Mouse (Mus musculus): ENCODE measurements around the gene Atf5.
A peak's percentile ranks its signal among the peaks of the same experiment; 100 is the strongest.

Gene Atf5

GRCm38 (mm10) chr7:44816470-44817021 is at the start of gene Atf5:
Atf5 (minus strand) TSS chr7:44816658.
- no peak for DNase-seq (ENCODE audit: low spot score in 2 of 2)

GRCm38 (mm10) chr7:44864595-44865542 is 48.4 kb upstream of the Atf5 start:
- peak in 1 of 2 experiments; percentile 11 for DNase-seq (ENCODE audit: low spot score in 2 of 2)

- no peak for DNase-seq (ENCODE audit: low spot score in 2 of 2)
Observed at GRCm38 (mm10) chr7:44863982-44864494, 47.6 kb upstream of the Atf5 start.

- no peak for DNase-seq (ENCODE audit: low spot score in 2 of 2)
Observed at GRCm38 (mm10) chr7:44863210-44863609, 46.8 kb upstream of the Atf5 start.

GRCm38 (mm10) chr7:44862434-44862833 is 46.0 kb upstream of the Atf5 start:
- no peak for DNase-seq (ENCODE audit: low spot score in 2 of 2)

- DNase-seq (ENCODE audit: low spot score in 2 of 2), result no peak
Observed at GRCm38 (mm10) chr7:44861429-44861816, 45.0 kb upstream of the Atf5 start.

- DNase-seq (ENCODE audit: low spot score in 2 of 2), result no peak
Observed at GRCm38 (mm10) chr7:44860576-44861428, 44.3 kb upstream of the Atf5 start.

- DNase-seq (ENCODE audit: low spot score in 2 of 2), result no peak
Observed at GRCm38 (mm10) chr7:44859896-44860295, 43.4 kb upstream of the Atf5 start.

- no peak for DNase-seq (ENCODE audit: low spot score in 2 of 2)
Observed at GRCm38 (mm10) chr7:44857905-44858304, 41.4 kb upstream of the Atf5 start.

GRCm38 (mm10) chr7:44857042-44857552 is 40.6 kb upstream of the Atf5 start, which contains the start of gene Pnkp:
Pnkp (plus strand) TSS chr7:44857139.
- DNase-seq (ENCODE audit: low spot score in 2 of 2), result peak; percentile 89 to 95

GRCm38 (mm10) chr7:44856265-44856916 is 39.9 kb upstream of the Atf5 start:
- DNase-seq (ENCODE audit: low spot score in 2 of 2), result no peak

GRCm38 (mm10) chr7:44855036-44855435 is 38.6 kb upstream of the Atf5 start:
- DNase-seq (ENCODE audit: low spot score in 2 of 2), result no peak

- DNase-seq (ENCODE audit: low spot score in 2 of 2), result peak in 1 of 2 experiments; percentile 68
Observed at GRCm38 (mm10) chr7:44854356-44855031, 38.0 kb upstream of the Atf5 start.

GRCm38 (mm10) chr7:44853596-44854355 is 37.3 kb upstream of the Atf5 start:
- no peak for DNase-seq (ENCODE audit: low spot score in 2 of 2)

GRCm38 (mm10) chr7:44853065-44853464 is 36.6 kb upstream of the Atf5 start:
- no peak for DNase-seq (ENCODE audit: low spot score in 2 of 2)

GRCm38 (mm10) chr7:44852259-44853027 is 36.0 kb upstream of the Atf5 start:
- DNase-seq (ENCODE audit: low spot score in 2 of 2), result no peak

GRCm38 (mm10) chr7:44851625-44852234 is 35.3 kb upstream of the Atf5 start:
- DNase-seq (ENCODE audit: low spot score in 2 of 2), result no peak

GRCm38 (mm10) chr7:44850789-44851624 is 34.5 kb upstream of the Atf5 start:
- no peak for DNase-seq (ENCODE audit: low spot score in 2 of 2)

Data from left cerebral cortex, adult 9 months (tissue).